Mouse (Mus musculus): ENCODE results near the gene Itga11. TPM values are rescaled to one million over a fixed set of nuclear protein-coding genes. Genes with fewer than 3 reads are reported as not detected.
A peak's percentile ranks its signal among the peaks of the same experiment; 100 is the strongest.
"Not testable (repeated sequence)": the region's sequence is repeated elsewhere in the genome, so short reads cannot be mapped to it uniquely, and the experiment has no call there.

The Itga11 gene
- polyA plus RNA-seq, 1 experiment from 2014 or later, result 3.0 TPM

DNA sequence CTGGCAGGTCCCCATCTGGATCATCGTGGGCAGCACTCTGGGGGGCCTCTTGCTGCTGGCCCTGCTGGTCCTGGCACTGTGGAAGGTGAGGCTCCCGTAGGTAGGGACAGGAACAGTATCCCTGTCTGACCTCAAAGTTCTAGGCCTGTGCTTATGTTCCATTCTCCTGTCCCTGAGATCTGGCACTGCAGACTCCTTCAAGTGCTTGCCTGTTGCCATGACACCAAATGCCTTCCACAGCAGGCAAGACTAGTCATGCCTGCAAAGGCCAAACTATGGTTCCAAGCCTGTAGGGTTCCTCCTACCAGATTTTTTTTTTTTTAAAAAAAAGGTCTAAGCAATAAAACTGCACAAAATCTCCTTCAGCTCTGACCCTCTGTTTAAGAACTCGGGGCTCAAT is 104.3 kb downstream of the Itga11 start:
- ATAC-seq (ENCODE audit: insufficient read depth, low FRiP score, low TSS enrichment) (no peak), DNase-seq (ENCODE audit: low spot score) (no peak)
- Histone ChIP-seq H3K9ac (ENCODE audit: low read length) (no peak overlapping the region), H3K4me3 (ENCODE audit: low read depth, low read length) (no peak overlapping the region), H3K4me2 (ENCODE audit: low read depth) (no peak overlapping the region), H3K27ac (ENCODE audit: low read depth, low read length) (no peak overlapping the region), H3K36me3 (ENCODE audit: control insufficient read depth, insufficient read depth, low read length) (no peaks in the 10 kb centered on the region), H3K4me1 (ENCODE audit: control insufficient read depth, insufficient read depth, low read length) (peaks cover 12% of the 10 kb centered on the region), H3K27me3 (ENCODE audit: control insufficient read depth, insufficient read depth, low read length) (no peaks in the 10 kb centered on the region), H3K9me3 (ENCODE audit: control insufficient read depth, low read length) (no peaks in the 10 kb centered on the region)
- 80% methylated on average over 3 of the region's 3 CpGs for WGBS

DNA sequence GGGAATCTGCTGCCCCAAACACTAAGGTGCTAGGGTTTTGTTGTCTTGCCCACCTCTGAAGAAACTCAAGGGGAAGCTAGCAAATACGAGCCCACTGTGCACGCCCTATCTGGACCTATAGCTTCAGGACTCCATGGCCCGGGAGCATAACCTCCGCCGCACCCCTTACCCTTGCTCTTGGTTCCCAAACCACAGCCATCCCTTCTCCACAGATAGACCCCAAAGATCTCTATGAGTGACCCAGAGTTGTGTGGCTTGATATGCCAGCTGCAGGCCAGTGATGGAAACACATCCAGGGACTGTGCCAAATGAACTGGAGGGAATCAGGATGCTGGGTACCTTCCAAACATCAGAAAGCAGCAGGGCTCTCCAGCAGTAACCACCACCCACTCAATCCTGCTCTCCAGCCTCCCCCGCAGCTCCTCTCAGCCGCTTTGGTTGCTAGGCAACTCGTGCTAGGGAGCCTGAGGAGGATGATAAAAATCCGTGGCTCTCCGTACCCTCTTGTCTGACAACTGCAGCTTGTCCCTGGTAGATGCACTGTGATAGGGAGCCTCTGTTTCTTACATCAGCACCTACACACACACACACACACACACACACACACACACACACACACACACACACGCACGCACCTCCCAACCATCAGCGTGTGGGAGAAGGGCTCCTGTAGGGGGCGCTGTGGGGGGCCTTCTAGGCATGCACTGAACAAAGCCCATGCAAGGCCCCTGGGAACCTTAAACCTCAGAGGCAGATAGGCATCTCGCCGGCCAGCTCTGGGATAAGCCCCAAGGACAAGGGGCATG is 105.6 kb downstream of the Itga11 start:
- H3K27ac ChIP-seq (ENCODE audit: low read depth, low read length), result no peak overlapping the region
- no peaks in the 10 kb centered on the region for H3K9me3 ChIP-seq (ENCODE audit: control insufficient read depth, low read length)
- H3K9ac ChIP-seq (ENCODE audit: low read length), result no peak overlapping the region; the same call in 1 of the 2 replicates
- peaks cover 12% of the 10 kb centered on the region for H3K4me1 ChIP-seq (ENCODE audit: control insufficient read depth, insufficient read depth, low read length)
- no peaks in the 10 kb centered on the region for H3K27me3 ChIP-seq (ENCODE audit: control insufficient read depth, insufficient read depth, low read length)
- no peak for ATAC-seq (ENCODE audit: insufficient read depth, low FRiP score, low TSS enrichment)
- peak; percentile 68 for DNase-seq (ENCODE audit: low spot score)
- no peak overlapping the region for H3K4me3 ChIP-seq (ENCODE audit: low read depth, low read length)
- 39% methylated on average over 16 of the region's 16 CpGs for WGBS
- H3K4me2 ChIP-seq (ENCODE audit: low read depth), result no peak overlapping the region
- H3K36me3 ChIP-seq (ENCODE audit: control insufficient read depth, insufficient read depth, low read length), result no peaks in the 10 kb centered on the region

DNA sequence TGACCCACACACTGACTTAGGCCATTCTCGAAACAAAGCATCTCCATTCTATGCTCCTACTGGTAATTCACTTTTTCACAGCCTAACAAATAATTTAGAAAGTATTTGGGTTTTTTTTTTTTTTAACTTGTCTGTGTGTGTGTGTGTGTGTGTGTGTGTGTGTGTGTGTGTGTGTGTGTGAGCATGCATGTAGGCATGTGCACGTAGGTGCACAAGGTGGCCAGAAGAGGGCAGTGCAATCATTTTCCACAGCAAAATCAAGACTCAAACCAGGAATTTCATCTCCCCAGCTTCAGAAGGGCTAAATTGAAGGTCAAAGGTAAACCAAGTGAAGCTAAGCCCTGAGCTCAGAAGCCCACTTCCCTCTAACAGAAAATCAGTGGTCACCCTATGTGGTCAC is 106.6 kb downstream of the Itga11 start:
- no peak overlapping the region for H3K9ac ChIP-seq (ENCODE audit: low read length)
- no peak overlapping the region for H3K4me3 ChIP-seq (ENCODE audit: low read depth, low read length)
- H3K36me3 ChIP-seq (ENCODE audit: control insufficient read depth, insufficient read depth, low read length), result no peaks in the 10 kb centered on the region
- DNase-seq (ENCODE audit: low spot score) (no peak), ATAC-seq (ENCODE audit: insufficient read depth, low FRiP score, low TSS enrichment) (no peak)
- H3K27me3 ChIP-seq (ENCODE audit: control insufficient read depth, insufficient read depth, low read length), result no peaks in the 10 kb centered on the region
- 0 out of 2 replicates have a peak overlapping the region, but pooled peaks have one; percentile 44 for H3K27ac ChIP-seq (ENCODE audit: low read depth, low read length)
- H3K9me3 ChIP-seq (ENCODE audit: control insufficient read depth, low read length), result no peaks in the 10 kb centered on the region
- H3K4me2 ChIP-seq (ENCODE audit: low read depth), result no peak overlapping the region
- WGBS, result 92% methylated on average over 2 of the region's 2 CpGs
- H3K4me1 ChIP-seq (ENCODE audit: control insufficient read depth, insufficient read depth, low read length), result peaks cover 12% of the 10 kb centered on the region

DNA sequence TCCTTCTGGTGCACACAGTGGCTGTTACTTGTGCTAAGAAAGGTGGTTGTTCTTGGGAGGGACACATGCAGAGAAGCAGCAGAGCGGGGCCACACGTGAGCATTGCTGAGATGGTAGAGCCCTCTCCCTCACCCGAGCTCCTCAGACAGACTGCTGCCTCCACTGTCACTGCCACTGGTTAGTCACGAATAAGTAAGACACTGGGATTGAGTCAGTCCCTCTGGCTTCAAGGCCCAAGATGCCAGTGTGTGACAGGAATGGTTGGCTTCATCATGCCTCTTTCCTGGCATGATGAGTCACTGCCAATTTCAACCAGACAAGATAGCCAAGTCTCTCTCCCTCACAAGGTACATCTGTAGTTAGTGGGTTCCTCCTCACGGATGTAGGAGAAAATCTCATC is 109.1 kb downstream of the Itga11 start:
- Histone ChIP-seq H3K36me3 (ENCODE audit: control insufficient read depth, insufficient read depth, low read length) (no peaks in the 10 kb centered on the region), H3K9me3 (ENCODE audit: control insufficient read depth, low read length) (no peaks in the 10 kb centered on the region), H3K4me2 (ENCODE audit: low read depth) (no peak overlapping the region), H3K4me1 (ENCODE audit: control insufficient read depth, insufficient read depth, low read length) (peaks cover 12% of the 10 kb centered on the region), H3K27ac (ENCODE audit: low read depth, low read length) (no peak overlapping the region), H3K9ac (ENCODE audit: low read length) (no peak overlapping the region), H3K4me3 (ENCODE audit: low read depth, low read length) (no peak overlapping the region), H3K27me3 (ENCODE audit: control insufficient read depth, insufficient read depth, low read length) (no peaks in the 10 kb centered on the region)
- DNase-seq (ENCODE audit: low spot score) (no peak), ATAC-seq (ENCODE audit: insufficient read depth, low FRiP score, low TSS enrichment) (no peak)
- 71% methylated on average over 5 of the region's 5 CpGs for WGBS

DNA sequence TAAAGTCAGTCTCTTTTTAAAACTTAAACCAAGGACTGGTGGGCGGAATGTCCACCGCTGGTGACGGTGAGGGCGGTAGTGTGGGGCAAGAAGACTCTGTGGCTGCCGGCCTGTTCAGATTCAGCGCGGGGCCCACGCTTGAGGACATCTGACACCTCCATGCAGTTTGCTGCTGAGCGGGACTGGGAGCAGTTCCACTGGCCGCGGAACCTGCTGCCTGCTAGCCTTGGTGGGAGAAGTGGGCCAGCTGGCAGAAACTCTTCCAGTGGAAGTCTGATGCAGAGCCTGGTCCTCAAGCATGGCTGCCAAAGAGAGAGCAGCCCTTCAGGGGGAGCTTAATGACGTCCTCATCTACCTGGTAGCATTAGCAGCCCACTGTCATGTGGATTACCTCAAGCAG is 112.2 kb downstream of the Itga11 start:
- Histone ChIP-seq H3K4me3 (ENCODE audit: low read depth, low read length) (no peak overlapping the region), H3K4me2 (ENCODE audit: low read depth) (no peak overlapping the region), H3K9me3 (ENCODE audit: control insufficient read depth, low read length) (no peaks in the 10 kb centered on the region), H3K9ac (ENCODE audit: low read length) (no peak overlapping the region), H3K36me3 (ENCODE audit: control insufficient read depth, insufficient read depth, low read length) (no peaks in the 10 kb centered on the region), H3K27ac (ENCODE audit: low read depth, low read length) (no peak overlapping the region), H3K4me1 (ENCODE audit: control insufficient read depth, insufficient read depth, low read length) (no peaks in the 10 kb centered on the region), H3K27me3 (ENCODE audit: control insufficient read depth, insufficient read depth, low read length) (no peaks in the 10 kb centered on the region)
- 89% methylated on average over 12 of the region's 12 CpGs for WGBS
- ATAC-seq (ENCODE audit: insufficient read depth, low FRiP score, low TSS enrichment) (no peak), DNase-seq (ENCODE audit: low spot score) (no peak)

DNA sequence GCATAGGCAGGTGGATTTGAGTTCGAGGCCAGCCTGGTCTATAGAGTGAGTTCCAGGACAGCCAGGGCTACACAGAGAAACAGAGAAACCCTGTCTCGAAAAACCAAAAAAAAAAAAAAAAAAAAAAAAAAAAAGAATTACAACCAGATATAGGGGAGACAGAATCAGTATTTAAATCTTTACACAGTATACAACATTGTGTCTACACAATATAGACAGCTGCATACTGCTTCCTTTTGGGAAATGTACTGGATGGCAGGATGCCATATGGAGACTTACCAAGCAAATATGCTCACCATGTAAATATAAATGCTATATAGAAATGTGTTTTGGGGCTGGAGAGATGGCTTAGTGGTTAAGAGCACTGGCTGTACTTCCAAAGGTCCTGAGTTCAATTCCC is 121.6 kb downstream of the Itga11 start:
- H3K4me2 ChIP-seq (ENCODE audit: low read depth); H3K36me3 ChIP-seq (ENCODE audit: control insufficient read depth, insufficient read depth, low read length); ATAC-seq (ENCODE audit: insufficient read depth, low FRiP score, low TSS enrichment); H3K27me3 ChIP-seq (ENCODE audit: control insufficient read depth, insufficient read depth, low read length); H3K4me1 ChIP-seq (ENCODE audit: control insufficient read depth, insufficient read depth, low read length); H3K4me3 ChIP-seq (ENCODE audit: low read depth, low read length); DNase-seq (ENCODE audit: low spot score); H3K9me3 ChIP-seq (ENCODE audit: control insufficient read depth, low read length); H3K27ac ChIP-seq (ENCODE audit: low read depth, low read length); H3K9ac ChIP-seq (ENCODE audit: low read length): not testable (repeated sequence)
- 87% methylated on average over 2 of the region's 2 CpGs for WGBS

DNA sequence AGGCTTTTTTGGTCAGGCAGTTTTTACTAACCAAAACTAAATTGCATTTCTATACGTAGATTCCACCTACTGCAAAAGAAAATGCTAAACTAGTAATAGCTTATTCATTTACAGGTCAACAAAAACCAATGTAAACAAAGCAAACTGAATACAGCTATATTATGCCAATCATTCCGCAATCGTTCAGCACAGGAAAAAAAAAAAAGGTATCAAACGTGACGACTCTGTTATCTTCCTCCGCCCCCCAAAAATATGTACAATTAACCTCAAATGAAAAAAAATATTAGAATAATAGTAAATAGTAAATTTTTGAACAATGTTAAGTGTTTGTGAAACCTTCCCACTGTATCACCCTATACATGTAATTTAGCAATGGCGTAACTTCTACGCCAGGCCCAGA is 132.5 kb downstream of the Itga11 start:
- peaks cover 13% of the 10 kb centered on the region for H3K4me1 ChIP-seq (ENCODE audit: control insufficient read depth, insufficient read depth, low read length)
- WGBS, result 24% methylated on average over 8 of the region's 8 CpGs
- peak overlapping the region; percentile 87 for H3K4me2 ChIP-seq (ENCODE audit: low read depth)
- DNase-seq (ENCODE audit: low spot score) (no peak), ATAC-seq (ENCODE audit: insufficient read depth, low FRiP score, low TSS enrichment) (no peak)
- peak overlapping the region; percentile 94 for H3K9ac ChIP-seq (ENCODE audit: low read length)
- H3K27me3 ChIP-seq (ENCODE audit: control insufficient read depth, insufficient read depth, low read length), result no peaks in the 10 kb centered on the region
- H3K4me3 ChIP-seq (ENCODE audit: low read depth, low read length), result peak overlapping the region; percentile 80
- H3K9me3 ChIP-seq (ENCODE audit: control insufficient read depth, low read length), result no peaks in the 10 kb centered on the region
- H3K36me3 ChIP-seq (ENCODE audit: control insufficient read depth, insufficient read depth, low read length), result no peaks in the 10 kb centered on the region
- no peak overlapping the region for H3K27ac ChIP-seq (ENCODE audit: low read depth, low read length)

DNA sequence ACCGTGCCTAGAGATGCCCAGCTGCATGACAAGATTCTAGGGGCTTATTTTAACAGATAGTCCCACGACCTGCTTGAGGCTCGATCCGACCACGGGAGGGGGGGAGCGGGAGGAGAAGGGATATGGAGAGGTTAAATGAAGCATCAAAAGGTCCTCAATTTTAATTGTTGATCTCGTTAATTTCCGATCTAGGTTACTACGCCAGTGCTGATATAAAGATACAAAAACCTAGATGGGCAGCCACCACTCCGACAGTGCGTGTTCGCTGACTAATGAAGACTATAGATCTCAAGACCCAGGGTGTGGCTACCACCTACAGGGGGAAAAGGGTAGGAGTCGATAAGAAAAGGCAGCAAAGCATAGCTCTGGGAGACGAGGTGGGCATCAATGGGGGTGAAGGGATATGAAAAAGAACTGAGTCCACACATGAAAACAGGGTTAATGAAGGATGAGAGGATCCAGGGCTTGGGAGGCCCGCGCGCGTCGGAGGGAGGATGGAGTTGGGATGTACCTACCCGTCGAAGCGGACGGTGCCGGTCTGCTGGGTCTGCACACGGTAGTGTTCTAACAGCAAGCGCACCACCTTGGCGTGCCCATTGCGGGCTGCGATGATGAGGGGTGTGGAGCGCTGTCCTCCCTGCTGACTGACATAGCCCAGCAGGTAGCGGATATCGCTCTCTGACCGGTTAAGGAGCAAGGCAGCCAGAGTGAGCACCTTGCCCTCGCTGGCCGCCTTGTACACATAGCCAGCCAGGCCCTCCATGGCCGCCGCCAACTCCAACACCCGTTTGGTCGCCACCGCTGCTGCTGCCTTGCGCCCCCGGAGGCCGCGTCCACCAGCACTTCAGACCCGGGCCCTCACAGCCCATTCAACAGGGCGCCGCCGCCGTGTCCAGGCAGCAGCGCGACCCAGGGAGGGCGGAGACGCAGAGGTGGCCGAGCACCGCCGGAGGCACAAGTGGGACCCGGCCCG is 133.2 kb downstream of the Itga11 start:
- H3K4me2 ChIP-seq (ENCODE audit: low read depth), result peak overlapping the region; percentile 87
- H3K9me3 ChIP-seq (ENCODE audit: control insufficient read depth, low read length), result no peaks in the 10 kb centered on the region
- H3K4me3 ChIP-seq (ENCODE audit: low read depth, low read length), result peak overlapping the region; percentile 80
- peak; percentile 72 for ATAC-seq (ENCODE audit: insufficient read depth, low FRiP score, low TSS enrichment)
- H3K27me3 ChIP-seq (ENCODE audit: control insufficient read depth, insufficient read depth, low read length), result no peaks in the 10 kb centered on the region
- peaks cover 13% of the 10 kb centered on the region for H3K4me1 ChIP-seq (ENCODE audit: control insufficient read depth, insufficient read depth, low read length)
- H3K36me3 ChIP-seq (ENCODE audit: control insufficient read depth, insufficient read depth, low read length), result no peaks in the 10 kb centered on the region
- under 1% methylated on average over 58 of the region's 58 CpGs for WGBS
- DNase-seq (ENCODE audit: low spot score), result no peak
- peak overlapping the region; percentile 94 for H3K9ac ChIP-seq (ENCODE audit: low read length)
- peak overlapping the region; percentile 94 for H3K27ac ChIP-seq (ENCODE audit: low read depth, low read length)

All from neural tube, embryonic 11.5 days (tissue).